Mouse (Mus musculus) megakaryocyte progenitor cell, adult 5-6 weeks (primary cell): ENCODE results near the gene Ntn4. TPM values are rescaled to one million over a fixed set of nuclear protein-coding genes. Genes with fewer than 3 reads are reported as not detected.
A peak's percentile ranks its signal among the peaks of the same experiment; 100 is the strongest.

Experiments
- ATAC-seq: replicated peaks from 2 replicates; pipeline ENCODE4 v1.8.0; 2016; ENCODE audit warnings: mild to moderate bottlenecking, moderate TSS enrichment, inconsistent platforms; ENCODE audit not compliant: poor library complexity
- total RNA-seq, 2 experiments: library from RNA; stranded (forward) in 1 of 2; stranded (reverse) in 1 of 2; fragments of 157-497, 149-512 nt in 1 of 2; fragments of 200-1000 nt in 1 of 2; gene quantifications; 2 replicates each; pipeline versions ENCODE4 v1.2.3 to v1.2.4; 2015 to 2017

Ntn4 gene
- total RNA-seq (2015) (1.2 TPM in 2 replicates), total RNA-seq (2017) (0.74 and 1.1 TPM in 2 replicates)

DNA sequence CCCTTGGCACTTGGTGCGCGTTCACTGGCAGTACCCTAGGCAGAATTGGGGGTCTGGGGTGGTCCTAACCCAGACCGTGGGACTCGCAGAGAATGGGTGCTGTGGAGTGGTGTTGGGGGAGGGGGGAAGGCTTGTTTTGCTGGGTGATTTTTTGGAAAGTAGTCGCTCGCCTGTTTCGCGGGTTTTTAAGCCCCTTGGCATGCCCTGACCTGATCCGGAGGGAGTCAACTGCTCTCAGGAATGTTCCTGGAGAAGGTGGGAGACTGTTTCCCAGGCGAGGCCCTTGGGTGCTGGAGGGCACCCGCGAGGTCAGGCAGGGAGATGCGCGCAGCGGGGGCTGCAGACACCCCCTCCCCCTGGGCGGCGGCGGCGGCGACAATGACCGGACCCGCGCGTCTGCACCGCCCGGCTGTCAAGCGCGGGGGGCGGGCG lies at the start of gene Ntn4:
Gene Ntn4 (plus strand): TSS at position 161 of the 432 bp plus-strand sequence.
- ATAC-seq, result no peak

GRCm38 (mm10) chr10:93592456-93592855 lies 48.0 kb upstream of the Ntn4 start:
- ATAC-seq, result 0 out of 2 replicates have a peak, but pooled peaks have one; percentile 20

GRCm38 (mm10) chr10:93594022-93594482 lies 46.4 kb upstream of the Ntn4 start:
- ATAC-seq, result peak; percentile 89

DNA sequence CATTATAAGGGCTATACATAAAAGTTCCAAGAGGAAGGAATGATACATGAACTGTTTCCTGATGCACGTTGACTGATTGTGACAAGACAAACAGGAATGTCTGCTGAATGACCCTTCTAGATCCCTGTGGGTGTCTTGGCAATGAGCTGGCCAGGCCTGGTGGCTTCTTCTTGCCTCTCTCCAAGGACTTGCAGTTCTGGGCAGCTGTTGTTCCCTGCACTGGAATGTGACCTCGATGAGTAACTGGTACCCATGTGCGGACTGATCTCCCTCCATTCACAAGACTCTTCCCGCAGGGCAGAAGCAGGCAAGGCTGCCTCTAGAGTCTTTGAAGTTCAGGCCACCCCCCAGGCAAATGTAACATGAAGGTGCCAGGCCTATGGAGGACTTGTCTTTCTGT lies 44.6 kb upstream of the Ntn4 start:
- ATAC-seq, result no peak

DNA sequence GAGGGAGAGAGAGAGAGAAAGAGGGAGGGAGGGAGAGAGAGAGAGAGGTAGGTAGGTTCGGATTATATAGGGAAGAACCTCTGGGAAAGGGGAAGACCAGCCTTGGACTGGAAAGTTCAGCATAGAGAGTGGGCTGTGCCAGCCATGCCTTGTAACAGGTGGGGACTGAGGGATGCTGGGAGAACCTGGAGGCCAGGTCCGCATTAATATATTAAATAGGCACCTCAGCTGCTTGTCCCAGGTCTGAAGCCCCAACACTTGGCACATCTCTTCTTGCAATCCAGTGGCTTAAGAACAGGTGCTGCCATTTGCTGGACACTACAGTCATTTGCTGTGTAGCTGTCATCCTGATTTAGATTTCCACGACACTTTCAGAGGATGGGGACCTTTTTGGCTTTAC lies 43.8 kb upstream of the Ntn4 start:
- ATAC-seq, result no peak

- no peak for ATAC-seq
These were observed 38.2 kb upstream of the Ntn4 start for GRCm38 (mm10) chr10:93602309-93602708.

DNA sequence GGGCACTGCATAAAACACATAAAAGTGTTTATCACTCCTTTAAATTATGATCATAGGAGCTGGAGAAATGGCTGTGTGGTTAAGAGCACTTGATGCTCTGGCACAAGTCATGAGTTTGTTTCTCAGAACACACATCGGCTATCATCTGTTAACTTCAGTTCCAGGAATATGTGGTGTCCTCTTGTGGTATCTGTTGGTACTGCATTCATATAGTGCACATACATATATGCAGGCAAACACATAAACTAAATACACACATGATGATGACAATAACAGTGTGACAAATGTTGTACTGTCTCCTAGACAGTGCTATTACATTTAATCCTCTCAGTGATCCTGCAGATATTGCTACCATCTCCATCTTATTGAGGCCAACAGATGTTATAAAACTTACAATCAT lies 37.2 kb upstream of the Ntn4 start:
- ATAC-seq, result no peak

- ATAC-seq, result no peak
These were observed 34.2 kb upstream of the Ntn4 start for GRCm38 (mm10) chr10:93606326-93606725.

GRCm38 (mm10) chr10:93608051-93608450 lies 32.4 kb upstream of the Ntn4 start:
- ATAC-seq, result no peak

DNA sequence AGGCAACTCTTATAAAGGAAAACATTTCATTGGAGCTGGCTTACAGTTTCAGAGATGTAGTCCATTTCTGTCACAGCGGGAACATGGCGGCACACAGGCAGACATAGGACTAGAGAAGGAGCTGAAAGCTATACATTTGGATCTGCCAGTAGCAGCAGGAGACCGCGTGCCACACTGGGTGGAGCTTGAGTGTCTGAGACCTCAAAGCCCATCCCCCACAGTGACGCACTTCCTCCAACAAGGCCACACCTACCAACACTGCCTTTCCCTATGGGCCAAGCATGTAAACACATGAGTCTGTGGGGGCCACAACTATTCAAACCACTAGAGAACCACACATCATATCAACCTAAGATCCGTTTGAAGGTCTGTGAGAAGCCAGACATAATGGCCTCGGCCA lies 31.2 kb upstream of the Ntn4 start:
- ATAC-seq, result no peak

DNA sequence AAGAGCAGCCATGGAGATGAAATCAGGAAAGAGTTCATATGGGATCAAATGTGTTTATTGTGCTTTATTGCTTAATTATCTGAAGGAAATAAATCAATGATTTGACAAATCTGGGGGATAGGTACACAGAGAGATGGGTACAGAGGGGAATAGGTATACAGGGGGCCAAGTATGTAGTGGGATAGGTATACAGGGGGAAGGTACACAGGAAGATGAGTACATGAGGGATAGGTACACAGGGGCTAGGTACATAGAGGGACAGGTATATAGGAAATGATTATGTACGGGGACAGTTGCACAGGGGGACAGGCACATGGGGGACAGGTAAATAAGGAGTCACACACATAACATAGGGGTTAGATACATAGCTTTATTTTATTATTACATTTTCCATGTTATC lies 29.6 kb upstream of the Ntn4 start:
- no peak for ATAC-seq

GRCm38 (mm10) chr10:93611419-93612007 lies 29.0 kb upstream of the Ntn4 start:
- ATAC-seq, result peak; percentile 92

DNA sequence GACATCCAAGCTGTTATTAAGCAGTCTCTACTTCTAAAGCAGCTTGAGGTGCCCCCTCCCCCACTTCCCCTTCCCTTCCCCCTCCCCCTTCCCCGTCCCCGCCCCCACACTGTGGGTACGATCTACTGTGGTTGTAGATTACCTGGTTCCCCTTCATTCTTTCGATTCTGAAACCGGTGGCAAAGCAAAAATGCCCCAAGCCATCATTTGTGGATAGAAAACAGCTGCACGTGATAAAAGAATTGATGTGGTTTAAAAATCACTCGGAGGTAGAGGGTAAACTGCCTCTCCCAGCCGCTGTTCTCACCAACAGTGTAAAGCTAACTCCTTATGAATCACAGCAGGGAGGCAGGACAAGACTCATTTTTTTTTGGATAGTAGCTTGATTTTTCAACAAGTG lies 25.6 kb upstream of the Ntn4 start:
- 0 out of 2 replicates have a peak, but pooled peaks have one; percentile 12 for ATAC-seq

DNA sequence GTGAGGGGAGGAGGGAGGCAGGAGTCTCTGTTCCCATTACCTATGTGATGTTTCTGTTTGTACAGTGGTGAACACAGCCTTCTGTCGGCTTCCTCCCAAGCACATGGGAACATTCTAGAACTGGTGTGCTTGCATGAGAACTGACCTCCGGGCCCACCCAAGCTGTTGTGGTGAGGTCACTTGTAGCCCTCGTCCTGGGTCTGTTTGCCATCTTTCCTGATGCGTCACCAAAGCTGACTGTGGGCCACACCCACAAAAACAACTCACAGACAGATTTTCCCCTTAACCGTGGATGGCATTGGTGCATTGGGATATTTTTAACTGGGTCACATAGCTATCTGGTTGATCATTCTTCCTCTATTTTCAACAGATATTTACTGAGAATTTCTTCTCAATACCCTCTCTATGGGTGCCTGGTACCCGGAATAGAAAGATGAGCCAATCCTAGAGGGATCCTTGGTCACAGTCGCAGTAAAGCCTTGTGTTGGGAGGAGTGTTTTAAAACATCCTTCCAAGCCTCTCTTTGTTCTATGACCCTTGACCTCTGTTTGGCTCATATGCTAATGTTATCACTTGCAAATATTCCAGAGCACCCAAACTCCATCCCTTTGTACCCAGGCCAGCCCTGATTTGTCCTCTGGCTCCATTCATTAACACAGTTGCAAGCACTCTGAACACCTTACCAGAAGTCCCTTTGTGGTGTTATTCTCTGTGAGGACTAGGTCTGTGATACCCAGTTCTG lies 19.9 kb upstream of the Ntn4 start:
- no peak for ATAC-seq

- ATAC-seq, result no peak
These were observed 16.8 kb upstream of the Ntn4 start for GRCm38 (mm10) chr10:93623725-93624124.

DNA sequence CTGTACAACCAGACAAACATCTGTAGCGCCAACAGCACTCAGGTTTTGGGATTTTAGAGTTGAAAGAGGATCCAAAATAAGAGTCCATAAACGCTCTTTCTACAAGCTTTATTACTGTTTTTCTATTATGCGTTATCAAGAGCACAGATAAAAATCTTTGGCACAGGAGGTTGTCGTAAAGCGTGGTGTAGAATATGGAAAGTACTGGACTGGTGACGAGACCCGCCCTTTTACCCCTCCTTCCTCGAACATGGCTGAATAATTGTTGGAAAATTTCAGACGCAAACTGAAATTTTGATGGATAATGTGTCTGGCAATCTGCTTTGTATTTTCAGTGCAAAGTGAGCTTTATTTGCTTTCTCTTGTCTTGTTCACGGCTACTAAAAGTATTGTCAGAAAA lies 16.3 kb upstream of the Ntn4 start:
- ATAC-seq, result no peak

DNA sequence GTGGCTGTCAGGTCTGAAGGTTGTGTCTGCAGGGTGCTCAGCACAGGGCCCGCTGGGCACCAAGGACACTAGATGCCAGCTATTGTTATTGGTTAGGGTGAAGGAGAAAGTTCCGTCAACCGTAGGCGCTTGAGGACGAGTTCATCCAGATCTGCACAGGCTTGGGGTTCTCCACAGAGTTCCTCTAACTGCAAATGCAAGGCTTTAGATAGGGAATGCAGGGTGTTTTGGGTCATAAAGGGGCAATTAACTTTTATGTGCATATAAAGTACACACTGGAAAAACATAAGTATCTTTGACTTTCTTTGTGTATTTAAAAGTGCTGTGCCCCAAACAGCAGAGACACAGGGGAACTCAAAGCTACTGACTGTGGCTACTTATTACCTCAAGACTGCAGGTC lies 10.2 kb upstream of the Ntn4 start:
- no peak for ATAC-seq

GRCm38 (mm10) chr10:93632086-93632485 lies 8.4 kb upstream of the Ntn4 start:
- no peak for ATAC-seq

DNA sequence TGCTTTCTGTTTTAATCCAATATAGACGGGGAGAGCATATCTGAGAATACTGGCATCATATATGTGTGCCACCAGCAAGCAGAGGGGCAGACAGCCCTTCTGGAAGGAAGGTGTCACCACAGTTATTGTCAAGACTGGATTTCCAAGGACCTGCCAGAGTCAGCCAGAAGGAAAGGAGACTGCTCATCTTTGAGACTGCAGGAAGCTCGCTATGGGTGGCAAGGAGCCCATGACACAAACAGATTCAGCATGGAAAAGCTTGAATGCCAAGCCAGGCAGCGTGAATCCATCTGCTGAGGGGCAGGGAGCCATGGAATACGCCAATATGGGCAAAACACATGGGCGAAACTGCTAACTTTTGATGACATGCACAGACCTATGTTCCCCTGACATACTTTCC lies 6.9 kb upstream of the Ntn4 start:
- ATAC-seq, result no peak

- no peak for ATAC-seq
These were observed 6.5 kb upstream of the Ntn4 start for GRCm38 (mm10) chr10:93633971-93634370.

GRCm38 (mm10) chr10:93635941-93636340 lies 4.5 kb upstream of the Ntn4 start:
- ATAC-seq, result no peak
